Mouse (Mus musculus): ENCODE data around the gene Vmn2r-ps159. TPM values are rescaled to one million over a fixed set of nuclear protein-coding genes. Genes with fewer than 3 reads are reported as not detected.
"Not testable (repeated sequence)": the region's sequence is repeated elsewhere in the genome, so short reads cannot be mapped to it uniquely, and the experiment has no call there.

Gene Vmn2r-ps159
- polyA plus RNA-seq (2011; ENCODE audit: insufficient read depth, insufficient read length, low replicate concordance, missing spikeins): not detected in 2 replicates

- 60% methylated on average over 3 of the region's 3 CpGs for WGBS
Observed at GRCm38 (mm10) chr4:156330803-156331202, at the start of gene Vmn2r-ps159. Gene Vmn2r-ps159 (plus strand): TSS chr4:156331103.

GRCm38 (mm10) chr4:156341601-156342504 lies 10.9 kb downstream of the Vmn2r-ps159 start:
- WGBS: 73% methylated on average over 4 of the region's 4 CpGs
- H3K4me3 ChIP-seq (replicated peaks; ENCODE audit: control insufficient read depth, low read depth, low read length); H3K4me1 ChIP-seq (ENCODE audit: control insufficient read depth, insufficient read depth, low read length); H3K27ac ChIP-seq (ENCODE audit: control insufficient read depth, insufficient read depth, low read depth, low read length, poor library complexity): not testable (repeated sequence)

More at GRCm38 (mm10) chr4:156330803-156331202, at the start of gene Vmn2r-ps159:
- not testable (repeated sequence) for H3K4me3 ChIP-seq (replicated peaks; ENCODE audit: control insufficient read depth, low read depth, low read length); H3K4me1 ChIP-seq (ENCODE audit: control insufficient read depth, insufficient read depth, low read length); H3K27ac ChIP-seq (ENCODE audit: control insufficient read depth, insufficient read depth, low read depth, low read length, poor library complexity)

GRCm38 (mm10) chr4:156342569-156343325 lies 11.8 kb downstream of the Vmn2r-ps159 start:
- WGBS: 68% methylated on average over 2 of the region's 2 CpGs
- H3K4me1 ChIP-seq (ENCODE audit: control insufficient read depth, insufficient read depth, low read length): no peaks in the 10 kb centered on the region
- no peak overlapping the region for H3K4me3 ChIP-seq (replicated peaks; ENCODE audit: control insufficient read depth, low read depth, low read length)
- no peak for TF ChIP-seq CTCF (IDR thresholded peaks at IDR 0.05; ENCODE audit: control insufficient read depth, insufficient read depth, low read length)
- no peak for TF ChIP-seq POLR2A (IDR thresholded peaks at IDR 0.05; ENCODE audit: borderline replicate concordance, control insufficient read depth, low read depth, low read length)
- H3K27ac ChIP-seq (ENCODE audit: control insufficient read depth, insufficient read depth, low read depth, low read length, poor library complexity): no peak overlapping the region

GRCm38 (mm10) chr4:156343332-156343731 lies 12.4 kb downstream of the Vmn2r-ps159 start:
- Histone ChIP-seq H3K4me1 (ENCODE audit: control insufficient read depth, insufficient read depth, low read length) (no peaks in the 10 kb centered on the region), H3K27ac (ENCODE audit: control insufficient read depth, insufficient read depth, low read depth, low read length, poor library complexity) (no peak overlapping the region), H3K4me3 (replicated peaks; ENCODE audit: control insufficient read depth, low read depth, low read length) (no peak overlapping the region)
- 77% methylated on average over 1 of the region's 1 CpGs for WGBS
- no peak for TF ChIP-seq POLR2A (IDR thresholded peaks at IDR 0.05; ENCODE audit: borderline replicate concordance, control insufficient read depth, low read depth, low read length)
- TF ChIP-seq CTCF (IDR thresholded peaks at IDR 0.05; ENCODE audit: control insufficient read depth, insufficient read depth, low read length): no peak

GRCm38 (mm10) chr4:156356756-156357437 lies 26.0 kb downstream of the Vmn2r-ps159 start:
- not testable (repeated sequence) for H3K4me1 ChIP-seq (ENCODE audit: control insufficient read depth, insufficient read depth, low read length); H3K4me3 ChIP-seq (replicated peaks; ENCODE audit: control insufficient read depth, low read depth, low read length); H3K27ac ChIP-seq (ENCODE audit: control insufficient read depth, insufficient read depth, low read depth, low read length, poor library complexity)
- WGBS: 59% methylated on average over 3 of the region's 3 CpGs

Other genes with a start within 250 kb of the Vmn2r-ps159 start
- gene 9430015G10Rik, start 221.1 kb upstream of the Vmn2r-ps159 start, polyA plus RNA-seq (2011; ENCODE audit: insufficient read depth, insufficient read length, low replicate concordance, missing spikeins): 18.8 and 30.8 TPM in 2 replicates
- gene Rnf223, start 200.6 kb upstream of the Vmn2r-ps159 start, polyA plus RNA-seq (2011; ENCODE audit: insufficient read depth, insufficient read length, low replicate concordance, missing spikeins): 0.85 TPM in 1 of 2 replicates, not detected in the other
- 21.5 and 37.5 TPM in 2 replicates for gene Agrn, start 133.6 kb upstream of the Vmn2r-ps159 start, polyA plus RNA-seq (2011; ENCODE audit: insufficient read depth, insufficient read length, low replicate concordance, missing spikeins)
- gene Isg15, start 130.3 kb upstream of the Vmn2r-ps159 start, polyA plus RNA-seq (2011; ENCODE audit: insufficient read depth, insufficient read length, low replicate concordance, missing spikeins): 134 and 235 TPM in 2 replicates
- 8.2 and 9.5 TPM in 2 replicates for gene AW011738, start 127.8 kb upstream of the Vmn2r-ps159 start, polyA plus RNA-seq (2011; ENCODE audit: insufficient read depth, insufficient read length, low replicate concordance, missing spikeins)
- gene Perm1, start 115.2 kb upstream of the Vmn2r-ps159 start, polyA plus RNA-seq (2011; ENCODE audit: insufficient read depth, insufficient read length, low replicate concordance, missing spikeins): 0.99 and 1.8 TPM in 2 replicates
- 15.7 and 42.5 TPM in 2 replicates for gene Plekhn1, start 96.2 kb upstream of the Vmn2r-ps159 start, polyA plus RNA-seq (2011; ENCODE audit: insufficient read depth, insufficient read length, low replicate concordance, missing spikeins)
- 42.7 and 68.9 TPM in 2 replicates for gene Noc2l, start 95.1 kb upstream of the Vmn2r-ps159 start, polyA plus RNA-seq (2011; ENCODE audit: insufficient read depth, insufficient read length, low replicate concordance, missing spikeins)
- gene Samd11, start 75.4 kb upstream of the Vmn2r-ps159 start, polyA plus RNA-seq (2011; ENCODE audit: insufficient read depth, insufficient read length, low replicate concordance, missing spikeins): 56.6 and 90.7 TPM in 2 replicates